Mouse (Mus musculus) heart, postnatal 0 days (tissue): Measurements from ENCODE around the gene Slc2a4. TPM values are rescaled to one million over a fixed set of nuclear protein-coding genes. Genes with fewer than 3 reads are reported as not detected.

Experiments used
- ATAC-seq: fragments of 200-750 bp; cut with Nextera tagmentation; 2 replicates; pipeline ENCODE4 v1.8.0; 2017; ENCODE audit warnings: low read depth, moderate number of reproducible peaks, moderate library complexity; ENCODE audit not compliant: insufficient read depth
- DNase-seq: peaks from one replicate; pipeline ENCODE4 v3.0.0-alpha.2; 2016; ENCODE audit warnings: low spot score
- H3K27ac ChIP-seq: fragments of 300-500 bp; sonication (generic); 2 replicates; pipeline ENCODE4 v1.5.1; 2014; ENCODE audit warnings: low read depth, mild to moderate bottlenecking
- H3K27me3 ChIP-seq: fragments of 300-500 bp; sonication (generic); 2 replicates; pipeline ENCODE4 v1.6.1; 2014; ENCODE audit warnings: low read length, mixed read lengths; ENCODE audit not compliant: control insufficient read depth, insufficient read depth
- H3K36me3 ChIP-seq: fragments of 300-500 bp; sonication (generic); replicated peaks from 2 replicates; pipeline ENCODE4 v1.6.1; 2014; ENCODE audit warnings: low read length, mixed read lengths; ENCODE audit not compliant: control insufficient read depth, insufficient read depth
- H3K4me1 ChIP-seq: fragments of 300-500 bp; sonication (generic); 2 replicates; pipeline ENCODE4 v1.6.1; 2014; ENCODE audit warnings: antibody characterized with exemption; ENCODE audit not compliant: control insufficient read depth, insufficient read depth
- H3K4me2 ChIP-seq: fragments of 300-500 bp; sonication (generic); 2 replicates; pipeline ENCODE4 v1.6.1; 2014; ENCODE audit warnings: low read depth, mild to moderate bottlenecking, low read length, moderate library complexity
- H3K4me3 ChIP-seq: fragments of 300-500 bp; sonication (generic); 2 replicates; pipeline ENCODE4 v1.5.1; 2014; ENCODE audit warnings: low read depth, low read length
- H3K9ac ChIP-seq: fragments of 300-500 bp; sonication (generic); replicated peaks from 2 replicates; pipeline ENCODE4 v1.6.1; 2014; ENCODE audit warnings: low read depth, low read length, mixed read lengths
- H3K9me3 ChIP-seq: fragments of 300-500 bp; sonication (generic); replicated peaks from 2 replicates; pipeline ENCODE4 v1.6.1; 2016; ENCODE audit warnings: low read length; ENCODE audit not compliant: control insufficient read depth
- CTCF ChIP-seq: IDR thresholded peaks from 2 replicates; pipeline ENCODE4 v1.5.1; 2016; ENCODE audit warnings: antibody characterized with exemption, control low read depth, low read depth
- EP300 ChIP-seq: IDR thresholded peaks from 2 replicates; pipeline ENCODE4 v1.6.1; 2016; ENCODE audit warnings: antibody characterized with exemption, low read depth
- WGBS: fragments of 180-500 bp; shearing (Covaris S2); extraction: QIAGEN DNeasy Blood & Tissue Kit; methylation state at CpG from one replicate; pipeline ENCODE4 v1.1.7; 2014; 5-methylcytosine and 5-hydroxymethylcytosine counted together
- polyA plus RNA-seq: library from polyadenylated mRNA; unstranded; fragments of >200 nt; fragmentation: Nextera tagmentation; extraction: Ambion mirVana; gene quantifications from 2 replicates; pipeline ENCODE4 v1.2.1, GENCODE M21; 2015
- total RNA-seq: library from RNA; depleted of rRNA; stranded (reverse); fragments of >200 nt; gene quantifications from 2 replicates; pipeline ENCODE4 v1.2.3, GENCODE M21; 2014; ENCODE audit warnings: low replicate concordance; rRNA removed

Gene Slc2a4
- total RNA-seq: 235 and 267 TPM in 2 replicates
- polyA plus RNA-seq: 89.2 and 89.7 TPM in 2 replicates

GRCm38 (mm10) chr11:69948066-69948762 lies at the start of gene Slc2a4:
TSS of gene Slc2a4 (minus strand) at chr11:69948188.
- Histone ChIP-seq H3K4me2 (peak within 1 kb of the TSS; percentile 62), H3K4me3 (peak within 1 kb of the TSS; percentile 60), H3K9me3 (no peaks in the 10 kb centered on the region), H3K9ac (peak within 1 kb of the TSS; percentile 50), H3K4me1 (peaks cover 11% of the 10 kb centered on the region), H3K27ac (peak within 1 kb of the TSS; percentile 94), H3K27me3 (no peaks in the 10 kb centered on the region), H3K36me3 (peaks cover 27% of the 10 kb centered on the region)
- TF ChIP-seq EP300 (no peak; the same call in 1 of the 2 replicates), CTCF (no peak)
- WGBS: under 1% methylated on average over 34 of the region's 34 CpGs
- DNase-seq: peak; percentile 94
- peak; percentile 90 for ATAC-seq

GRCm38 (mm10) chr11:69997070-69997509 lies 49.1 kb upstream of the Slc2a4 start:
- H3K27me3 ChIP-seq: no peaks in the 10 kb centered on the region
- peak overlapping the region; percentile 97 for H3K27ac ChIP-seq
- peaks cover 17% of the 10 kb centered on the region for H3K4me1 ChIP-seq
- H3K4me3 ChIP-seq: peak overlapping the region; percentile 96
- WGBS: 1% methylated on average over 42 of the region's 44 CpGs
- peak overlapping the region; percentile 82 for H3K4me2 ChIP-seq
- TF ChIP-seq EP300 (no peak), CTCF (no peak)
- H3K9ac ChIP-seq: peak overlapping the region; percentile 95
- no peaks in the 10 kb centered on the region for H3K9me3 ChIP-seq
- ATAC-seq (peak; percentile 53), DNase-seq (peak; percentile 78)
- H3K36me3 ChIP-seq: peaks cover 39% of the 10 kb centered on the region

- Histone ChIP-seq H3K4me3 (peak overlapping the region; percentile 96), H3K9me3 (no peaks in the 10 kb centered on the region), H3K27ac (peak overlapping the region; percentile 97), H3K4me1 (peaks cover 13% of the 10 kb centered on the region), H3K27me3 (no peaks in the 10 kb centered on the region), H3K4me2 (peak overlapping the region; percentile 82), H3K36me3 (peaks cover 37% of the 10 kb centered on the region), H3K9ac (peak overlapping the region; percentile 95)
- WGBS: under 1% methylated on average over 62 of the region's 66 CpGs
- DNase-seq (peak; percentile 27), ATAC-seq (peak; percentile 0)
- no peak for TF ChIP-seq CTCF
- no peak for TF ChIP-seq EP300
These were observed 48.4 kb upstream of the Slc2a4 start for GRCm38 (mm10) chr11:69996161-69997061.

- no peaks in the 10 kb centered on the region for H3K9me3 ChIP-seq
- peaks cover 9% of the 10 kb centered on the region for H3K4me1 ChIP-seq
- TF ChIP-seq EP300 (peak; percentile 91), CTCF (peak; percentile 54)
- H3K27ac ChIP-seq: peak within 1 kb of the TSS; percentile 97
- H3K36me3 ChIP-seq: peaks cover 37% of the 10 kb centered on the region
- WGBS: 2% methylated on average over 36 of the region's 36 CpGs
- peak within 1 kb of the TSS; percentile 95 for H3K9ac ChIP-seq
- peak within 1 kb of the TSS; percentile 82 for H3K4me2 ChIP-seq
- peak; percentile 76 for ATAC-seq
- peak; percentile 100 for DNase-seq
- H3K27me3 ChIP-seq: no peaks in the 10 kb centered on the region
- H3K4me3 ChIP-seq: peak within 1 kb of the TSS; percentile 96
These were observed 47.5 kb upstream of the Slc2a4 start, which contains the start of gene Phf23 for GRCm38 (mm10) chr11:69995391-69995960. TSS of gene Phf23 (plus strand) at chr11:69995777.
